Mouse (Mus musculus): ENCODE results near the gene Timm10b.

Timm10b gene

GRCm38 (mm10) chr7:105640894-105641255, 1.0 kb downstream of the Timm10b start:
- peak; percentile 35 for DNase-seq (ENCODE audit: low spot score)

- no peak for DNase-seq (ENCODE audit: low spot score)
These were observed 2.1 kb downstream of the Timm10b start for GRCm38 (mm10) chr7:105641936-105642335.

DNA sequence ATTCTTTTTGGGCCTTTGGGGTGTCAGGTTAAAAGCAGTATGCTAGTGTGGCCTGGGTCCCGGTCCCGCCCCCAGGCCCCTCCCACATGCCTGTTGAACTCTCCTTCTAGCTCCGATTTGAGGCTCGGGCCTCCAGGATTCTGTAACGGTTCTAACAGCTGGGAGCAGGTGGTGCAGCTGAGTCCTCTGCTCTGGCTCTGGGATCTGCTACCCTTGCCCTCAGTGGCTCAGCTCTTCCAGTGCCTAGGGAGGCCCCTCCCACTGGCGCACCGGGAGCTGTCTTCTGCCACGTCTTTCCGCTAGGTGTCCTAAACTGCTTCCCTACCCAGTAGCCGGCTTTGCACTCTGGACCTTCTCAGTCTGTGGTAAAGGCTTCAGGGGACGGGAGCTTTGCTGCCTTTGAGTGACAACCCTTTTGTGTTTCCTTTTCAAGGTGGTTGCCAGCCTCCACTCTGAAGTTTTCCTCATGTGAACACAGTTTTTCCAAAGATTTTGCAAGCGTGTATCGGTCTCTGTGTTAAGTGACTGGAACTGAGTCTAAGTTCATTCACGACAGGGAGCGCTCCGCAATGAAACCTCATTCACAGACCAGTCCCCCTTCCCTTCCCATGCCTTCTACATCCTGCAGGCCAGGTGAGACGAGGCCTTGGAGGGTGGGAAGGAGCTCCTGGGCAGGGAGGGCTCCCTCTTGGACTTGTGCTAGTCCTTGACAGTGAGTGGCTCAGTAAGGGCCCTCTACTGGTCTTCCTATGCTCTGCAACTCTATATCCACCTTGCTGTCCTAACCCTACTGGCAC, 11.0 kb downstream of the Timm10b start, which contains the start of gene Dnhd1:
TSS of gene Dnhd1 (plus strand) at position 189 of the 797 bp plus-strand sequence.
- peak; percentile 76 for DNase-seq (ENCODE audit: low spot score)

DNA sequence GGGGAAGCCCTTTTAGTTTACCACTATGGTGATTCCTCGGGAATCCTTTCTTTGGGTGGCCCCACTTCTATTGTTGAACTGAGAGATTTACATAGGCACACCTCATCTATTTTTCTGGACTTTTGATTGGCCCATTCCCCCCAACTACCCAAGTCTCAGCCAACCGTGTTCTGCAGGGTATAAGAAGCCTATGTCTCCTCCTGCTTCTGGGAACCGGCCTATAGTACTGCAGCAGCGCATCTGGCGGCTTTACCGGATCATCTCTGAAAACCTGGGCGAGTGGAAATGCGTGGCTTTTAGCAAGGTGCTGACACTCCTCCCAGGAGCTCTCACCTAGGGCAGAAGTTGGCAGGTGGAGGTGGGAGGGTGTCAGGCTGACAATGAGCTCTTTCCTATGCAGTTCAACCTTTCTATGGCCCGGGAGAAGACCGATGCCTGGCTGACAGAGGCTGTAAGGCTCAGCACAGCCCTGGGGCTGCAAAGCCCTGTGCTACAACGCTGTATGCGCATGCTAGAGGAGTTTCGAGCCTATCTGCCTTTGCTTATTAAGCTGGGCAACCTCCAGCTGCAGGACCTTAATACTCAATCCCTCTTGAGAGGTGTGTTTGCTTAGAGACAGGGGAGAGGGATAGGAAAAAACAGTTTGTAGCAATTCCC, 45.8 kb downstream of the Timm10b start:
- DNase-seq (ENCODE audit: low spot score): no peak

DNA sequence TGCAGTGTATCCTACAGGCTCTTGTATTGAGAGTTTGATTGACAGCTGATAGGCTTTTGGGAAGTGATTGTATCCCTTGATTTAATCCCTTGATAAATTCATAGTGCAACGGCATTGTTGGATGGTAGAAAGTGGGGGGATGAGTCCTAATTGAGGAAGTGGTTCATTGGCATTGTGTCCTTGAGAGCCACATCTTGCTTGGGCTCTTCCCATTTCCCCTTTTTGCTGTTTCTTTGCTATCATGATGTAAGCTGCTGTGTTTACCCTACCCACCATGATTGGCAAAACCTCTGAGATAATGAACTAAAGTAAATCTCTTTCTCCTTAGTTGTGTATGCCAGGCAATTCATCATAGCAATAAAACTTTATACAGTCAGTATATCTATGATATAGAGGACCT, 51.0 kb downstream of the Timm10b start:
- DNase-seq (ENCODE audit: low spot score): no peak

Data from urinary bladder, postnatal 14 days (tissue).